Mouse (Mus musculus) embryonic fibroblast, embryonic 13.5 days (primary cell): ENCODE results near the gene Rpl3.

Experiments used
- CTCF ChIP-seq: IDR thresholded peaks from 2 replicates; pipeline ENCODE4 v1.5.1; 2011; ENCODE audit warnings: mild to moderate bottlenecking, control low read depth, low read length, moderate library complexity, borderline replicate concordance; ENCODE audit not compliant: insufficient read depth
- POLR2A ChIP-seq: IDR thresholded peaks from 2 replicates; pipeline ENCODE4 v1.6.1; 2011; ENCODE audit warnings: low read depth, mild to moderate bottlenecking, control low read depth, low read length, moderate library complexity

GRCm38 (mm10) chr15:80088637-80089036 is 3.0 kb downstream of the Rpl3 start:
- TF ChIP-seq CTCF (peak; percentile 87), POLR2A (no peak)
